Mouse (Mus musculus) hindbrain, embryonic 14.5 days (tissue): ENCODE results near the gene Smarcd2. TPM values are rescaled to one million over a fixed set of nuclear protein-coding genes. Genes with fewer than 3 reads are reported as not detected.
A peak's percentile ranks its signal among the peaks of the same experiment; 100 is the strongest.

Source experiments
- ATAC-seq: fragments of 200-750 bp; cut with Nextera tagmentation; 2 replicates; pipeline ENCODE4 v1.8.0; 2017; ENCODE audit warnings: moderate number of reproducible peaks, mild to moderate bottlenecking, moderate TSS enrichment, moderate library complexity; ENCODE audit not compliant: low FRiP score
- DNase-seq: peaks from one replicate; pipeline ENCODE4 v3.0.0-alpha.2; 2015; ENCODE audit warnings: low spot score
- H3K27ac ChIP-seq: fragments of 300-500 bp; sonication (generic); 2 replicates; pipeline ENCODE4 v1.5.1; 2014; ENCODE audit warnings: mild to moderate bottlenecking, moderate library complexity
- H3K27me3 ChIP-seq: fragments of 300-500 bp; sonication (generic); 2 replicates; pipeline ENCODE4 v1.6.1; 2014; ENCODE audit warnings: mild to moderate bottlenecking, low read length, mixed read lengths; ENCODE audit not compliant: control insufficient read depth, insufficient read depth
- H3K36me3 ChIP-seq: fragments of 300-500 bp; sonication (generic); replicated peaks from 2 replicates; pipeline ENCODE4 v1.6.1; 2014; ENCODE audit not compliant: control insufficient read depth, insufficient read depth
- H3K4me1 ChIP-seq: fragments of 300-500 bp; sonication (generic); replicated peaks from 2 replicates; pipeline ENCODE4 v1.6.1; 2014; ENCODE audit warnings: antibody characterized with exemption, low read length, mixed read lengths; ENCODE audit not compliant: control insufficient read depth, insufficient read depth
- H3K4me2 ChIP-seq: fragments of 300-500 bp; sonication (generic); replicated peaks from 2 replicates; pipeline ENCODE4 v1.6.1; 2014; ENCODE audit warnings: mild to moderate bottlenecking, moderate library complexity
- H3K4me3 ChIP-seq: fragments of 300-500 bp; sonication (generic); replicated peaks from 2 replicates; pipeline ENCODE4 v1.5.1; 2014; ENCODE audit warnings: mild to moderate bottlenecking, low read length
- H3K9ac ChIP-seq: fragments of 300-500 bp; sonication (generic); 2 replicates; pipeline ENCODE4 v1.6.1; 2014
- H3K9me3 ChIP-seq: fragments of 300-500 bp; sonication (generic); 2 replicates; pipeline ENCODE4 v1.6.1; 2016; ENCODE audit warnings: low read length; ENCODE audit not compliant: control insufficient read depth
- WGBS: fragments of 180-500 bp; shearing (Covaris S2); extraction: QIAGEN DNeasy Blood & Tissue Kit; methylation state at CpG from one replicate; pipeline ENCODE4 v1.1.7; 2014; 5-methylcytosine and 5-hydroxymethylcytosine counted together
- polyA plus RNA-seq: library from polyadenylated mRNA; unstranded; fragments of >200 nt; fragmentation: Nextera tagmentation; extraction: Ambion mirVana; gene quantifications from 2 replicates; pipeline ENCODE4 v1.2.1, GENCODE M21; 2014

Smarcd2 gene
- polyA plus RNA-seq, 1 experiment from 2014 or later, result 16.8 TPM

- peak within 1 kb of the TSS; percentile 98 for H3K27ac ChIP-seq
- peaks cover 31% of the 10 kb centered on the region for H3K4me1 ChIP-seq
- no peaks in the 10 kb centered on the region for H3K27me3 ChIP-seq
- H3K4me2 ChIP-seq, result peak within 1 kb of the TSS; percentile 77
- DNase-seq (peak; percentile 99), ATAC-seq (peak; percentile 96)
- H3K9me3 ChIP-seq, result no peaks in the 10 kb centered on the region
- under 1% methylated on average over 70 of the region's 70 CpGs for WGBS
- H3K36me3 ChIP-seq, result peaks cover 13% of the 10 kb centered on the region
- H3K4me3 ChIP-seq, result peak within 1 kb of the TSS; percentile 99
- H3K9ac ChIP-seq, result peak within 1 kb of the TSS; percentile 99
Measured at GRCm38 (mm10) chr11:106216730-106217490, 55.9 kb downstream of the Smarcd2 start, which contains the start of gene Ddx42. Gene Ddx42 (plus strand): TSS chr11:106216926.

- Histone ChIP-seq H3K27me3 (no peaks in the 10 kb centered on the region), H3K4me3 (peak within 1 kb of the TSS; percentile 99), H3K9me3 (no peaks in the 10 kb centered on the region), H3K27ac (peak within 1 kb of the TSS; percentile 98), H3K36me3 (peaks cover 21% of the 10 kb centered on the region), H3K4me1 (peaks cover 31% of the 10 kb centered on the region), H3K4me2 (peak within 1 kb of the TSS; percentile 77), H3K9ac (peak within 1 kb of the TSS; percentile 99)
- under 1% methylated on average over 46 of the region's 46 CpGs for WGBS
- DNase-seq, result peak; percentile 99
- peak; percentile 99 for ATAC-seq
Measured at GRCm38 (mm10) chr11:106215927-106216729, 56.6 kb downstream of the Smarcd2 start, which contains the start of gene Ccdc47. Gene Ccdc47 (minus strand): TSS chr11:106216344.

DNA sequence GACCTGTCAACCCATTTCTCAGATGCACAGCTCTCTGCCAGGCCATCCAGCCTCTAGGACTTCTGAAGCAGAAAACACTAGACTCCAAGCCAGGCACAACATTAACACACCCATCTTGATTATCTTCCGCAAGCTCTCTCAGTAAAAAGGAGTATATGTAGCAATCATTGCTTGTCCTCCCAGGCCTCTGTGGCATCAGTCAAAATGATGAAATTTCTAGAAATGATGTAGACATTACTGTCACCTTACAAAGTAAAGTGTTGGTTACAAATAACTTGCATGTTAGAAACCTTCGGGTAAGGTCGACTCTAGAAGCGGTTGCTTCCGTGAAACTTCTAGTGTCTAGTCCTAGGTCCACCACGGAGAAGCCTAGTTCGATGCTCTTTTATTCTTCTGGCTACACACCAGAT is 57.3 kb downstream of the Smarcd2 start:
- no peak for DNase-seq
- WGBS, result 37% methylated on average over 7 of the region's 7 CpGs

GRCm38 (mm10) chr11:106214856-106215255 is 57.9 kb downstream of the Smarcd2 start:
- peak overlapping the region; percentile 99; the same call in 1 of the 2 replicates for H3K4me3 ChIP-seq
- 91% methylated on average over 5 of the region's 5 CpGs for WGBS
- H3K27ac ChIP-seq, result no peak overlapping the region
- H3K36me3 ChIP-seq, result peaks cover 33% of the 10 kb centered on the region
- H3K9ac ChIP-seq, result peak overlapping the region; percentile 99; the same call in 1 of the 2 replicates
- DNase-seq (no peak), ATAC-seq (no peak)
- peak overlapping the region; percentile 77 for H3K4me2 ChIP-seq
- H3K4me1 ChIP-seq, result peaks cover 31% of the 10 kb centered on the region
- H3K9me3 ChIP-seq, result no peaks in the 10 kb centered on the region
- H3K27me3 ChIP-seq, result no peaks in the 10 kb centered on the region

More for the DNA sequence above, 57.3 kb downstream of the Smarcd2 start:
- peak overlapping the region; percentile 77 for H3K4me2 ChIP-seq
- H3K4me3 ChIP-seq, result peak overlapping the region; percentile 99
- peak overlapping the region; percentile 99 for H3K9ac ChIP-seq
- peaks cover 27% of the 10 kb centered on the region for H3K36me3 ChIP-seq
- H3K9me3 ChIP-seq, result no peaks in the 10 kb centered on the region
- peak overlapping the region; percentile 98; the same call in 1 of the 2 replicates for H3K27ac ChIP-seq
- ATAC-seq, result no peak
- peaks cover 31% of the 10 kb centered on the region for H3K4me1 ChIP-seq
- no peaks in the 10 kb centered on the region for H3K27me3 ChIP-seq

Other genes with a start within 250 kb of the Smarcd2 start
- 156 and 176 TPM in 2 replicates for gene Dcaf7, start 236.1 kb downstream of the Smarcd2 start, polyA plus RNA-seq
- 5.0 and 5.9 TPM in 2 replicates for gene Taco1, start 206.9 kb downstream of the Smarcd2 start, polyA plus RNA-seq
- 16.5 and 18.7 TPM in 2 replicates for gene Map3k3, start 188.4 kb downstream of the Smarcd2 start, polyA plus RNA-seq
- not detected in 2 replicates for gene Gm10840, start 112.1 kb downstream of the Smarcd2 start, polyA plus RNA-seq
- 140 and 158 TPM in 2 replicates for gene Limd2, start 112.1 kb downstream of the Smarcd2 start, polyA plus RNA-seq
- 27.4 and 30.1 TPM in 2 replicates for gene Strada, start 70.8 kb downstream of the Smarcd2 start, polyA plus RNA-seq
- 76.6 and 94.5 TPM in 2 replicates for gene Ccdc47, start 56.6 kb downstream of the Smarcd2 start, polyA plus RNA-seq
- 78.0 and 82.2 TPM in 2 replicates for gene Ddx42, start 56.0 kb downstream of the Smarcd2 start, polyA plus RNA-seq
- gene Ftsj3, start 16.9 kb downstream of the Smarcd2 start, polyA plus RNA-seq, result 31.4 and 31.9 TPM in 2 replicates
- gene Psmc5, start 16.8 kb downstream of the Smarcd2 start, polyA plus RNA-seq, result 282 and 287 TPM in 2 replicates
- 0.08 and 0.43 TPM in 2 replicates for gene Tcam1, start 3.7 kb upstream of the Smarcd2 start, polyA plus RNA-seq
- not detected in 2 replicates for gene Gh, start 28.9 kb upstream of the Smarcd2 start, polyA plus RNA-seq
- gene Cd79b, start 41.8 kb upstream of the Smarcd2 start, polyA plus RNA-seq, result 0.86 and 0.92 TPM in 2 replicates
- not detected in 2 replicates for gene Scn4a, start 80.3 kb upstream of the Smarcd2 start, polyA plus RNA-seq
- gene Prr29, start 92.5 kb upstream of the Smarcd2 start, polyA plus RNA-seq, result not detected in 2 replicates
- gene Icam2, start 115.1 kb upstream of the Smarcd2 start, polyA plus RNA-seq, result 13.6 and 18.6 TPM in 2 replicates
- gene Ern1, start 214.9 kb upstream of the Smarcd2 start, polyA plus RNA-seq, result 5.0 and 7.2 TPM in 2 replicates